Mouse (Mus musculus): ENCODE measurements around the gene Vwa7.

GRCm38 (mm10) chr17:34979631-34980030, 36.7 kb upstream of the Vwa7 start:
- TF ChIP-seq CTCF (IDR thresholded peaks at IDR 0.05) (no peak), POLR2A (IDR thresholded peaks at IDR 0.05; ENCODE audit: insufficient read depth, low read depth, low read length) (no peak), EP300 (IDR thresholded peaks at IDR 0.05; ENCODE audit: insufficient read depth, low read depth, low read length) (no peak)

All from heart, adult 2 months (tissue).